Mouse (Mus musculus) hindbrain, embryonic 11.5 days (tissue): ENCODE data around the gene Ifitm1. TPM values are rescaled to one million over a fixed set of nuclear protein-coding genes. Genes with fewer than 3 reads are reported as not detected.
"Not testable (repeated sequence)": the region's sequence is repeated elsewhere in the genome, so short reads cannot be mapped to it uniquely, and the experiment has no call there.

Experiments
- ATAC-seq: fragments of 200-750 bp; cut with Nextera tagmentation; 2 replicates; pipeline ENCODE4 v1.8.0; 2017; ENCODE audit warnings: mild to moderate bottlenecking, moderate TSS enrichment, moderate library complexity; ENCODE audit not compliant: low FRiP score
- DNase-seq: peaks from one replicate; pipeline ENCODE4 v3.0.0-alpha.2; 2015; ENCODE audit warnings: low spot score
- H3K27ac ChIP-seq: fragments of 300-500 bp; sonication (generic); 2 replicates; pipeline ENCODE4 v1.5.1; 2014; ENCODE audit warnings: mild to moderate bottlenecking, low read depth, low read length
- H3K27me3 ChIP-seq: fragments of 300-500 bp; sonication (generic); 2 replicates; pipeline ENCODE4 v1.6.1; 2014; ENCODE audit warnings: mild to moderate bottlenecking, low read length, moderate library complexity, mixed read lengths; ENCODE audit not compliant: control insufficient read depth, insufficient read depth
- H3K36me3 ChIP-seq: fragments of 300-500 bp; sonication (generic); 2 replicates; pipeline ENCODE4 v1.6.1; 2014; ENCODE audit warnings: mild to moderate bottlenecking, low read length, moderate library complexity, mixed read lengths; ENCODE audit not compliant: control insufficient read depth, insufficient read depth
- H3K4me1 ChIP-seq: fragments of 300-500 bp; sonication (generic); replicated peaks from 2 replicates; pipeline ENCODE4 v1.6.1; 2014; ENCODE audit warnings: low read length, mixed read lengths; ENCODE audit not compliant: control insufficient read depth, insufficient read depth
- H3K4me2 ChIP-seq: fragments of 300-500 bp; sonication (generic); replicated peaks from 2 replicates; pipeline ENCODE4 v1.6.1; 2014; ENCODE audit warnings: mild to moderate bottlenecking, low read depth, low read length
- H3K4me3 ChIP-seq: fragments of 300-500 bp; sonication (generic); 2 replicates; pipeline ENCODE4 v1.5.1; 2014; ENCODE audit warnings: low read depth, low read length
- H3K9ac ChIP-seq: fragments of 300-500 bp; sonication (generic); 2 replicates; pipeline ENCODE4 v1.6.1; 2014; ENCODE audit warnings: low read depth, low read length
- H3K9me3 ChIP-seq: fragments of 300-500 bp; sonication (generic); 2 replicates; pipeline ENCODE4 v1.6.1; 2016; ENCODE audit warnings: low read length; ENCODE audit not compliant: control insufficient read depth
- WGBS: fragments of 180-500 bp; shearing (Covaris S2); extraction: QIAGEN DNeasy Blood & Tissue Kit; methylation state at CpG from one replicate; pipeline ENCODE4 v1.1.7; 2014; 5-methylcytosine and 5-hydroxymethylcytosine counted together
- polyA plus RNA-seq: library from polyadenylated mRNA; unstranded; fragments of >200 nt; fragmentation: Nextera tagmentation; extraction: Ambion mirVana; gene quantifications from 2 replicates; pipeline ENCODE4 v1.2.1, GENCODE M21; 2014

Gene Ifitm1
- polyA plus RNA-seq, 1 experiment from 2014 or later = 7.8 TPM

DNA sequence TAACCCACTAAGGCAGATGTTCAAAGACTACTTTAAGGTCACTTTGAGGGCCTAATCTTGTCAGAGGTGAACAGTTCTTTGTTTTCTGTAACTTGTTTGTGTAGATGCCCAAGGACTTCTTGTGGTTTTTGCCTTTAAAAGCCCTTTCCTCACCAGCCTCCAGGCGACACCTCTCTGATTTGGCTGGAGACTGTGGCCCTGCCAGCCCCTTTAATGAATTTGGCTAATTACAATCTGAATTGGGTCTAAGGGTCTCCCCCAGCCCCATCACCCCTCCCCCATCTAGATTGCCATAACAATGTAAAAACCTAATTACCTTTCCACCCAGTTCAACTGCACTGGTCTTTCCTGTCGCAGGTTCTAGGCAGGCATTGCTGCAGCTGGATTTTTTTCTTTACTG lies 4.3 kb upstream of the Ifitm1 start:
- H3K27ac ChIP-seq = no peak overlapping the region
- no peak overlapping the region for H3K4me3 ChIP-seq
- WGBS = 58% methylated on average over 2 of the region's 2 CpGs
- ATAC-seq (no peak), DNase-seq (no peak)
- H3K36me3 ChIP-seq = no peaks in the 10 kb centered on the region
- H3K9me3 ChIP-seq = no peaks in the 10 kb centered on the region
- H3K27me3 ChIP-seq = no peaks in the 10 kb centered on the region
- no peak overlapping the region for H3K4me2 ChIP-seq
- no peak overlapping the region for H3K9ac ChIP-seq
- H3K4me1 ChIP-seq = no peaks in the 10 kb centered on the region

DNA sequence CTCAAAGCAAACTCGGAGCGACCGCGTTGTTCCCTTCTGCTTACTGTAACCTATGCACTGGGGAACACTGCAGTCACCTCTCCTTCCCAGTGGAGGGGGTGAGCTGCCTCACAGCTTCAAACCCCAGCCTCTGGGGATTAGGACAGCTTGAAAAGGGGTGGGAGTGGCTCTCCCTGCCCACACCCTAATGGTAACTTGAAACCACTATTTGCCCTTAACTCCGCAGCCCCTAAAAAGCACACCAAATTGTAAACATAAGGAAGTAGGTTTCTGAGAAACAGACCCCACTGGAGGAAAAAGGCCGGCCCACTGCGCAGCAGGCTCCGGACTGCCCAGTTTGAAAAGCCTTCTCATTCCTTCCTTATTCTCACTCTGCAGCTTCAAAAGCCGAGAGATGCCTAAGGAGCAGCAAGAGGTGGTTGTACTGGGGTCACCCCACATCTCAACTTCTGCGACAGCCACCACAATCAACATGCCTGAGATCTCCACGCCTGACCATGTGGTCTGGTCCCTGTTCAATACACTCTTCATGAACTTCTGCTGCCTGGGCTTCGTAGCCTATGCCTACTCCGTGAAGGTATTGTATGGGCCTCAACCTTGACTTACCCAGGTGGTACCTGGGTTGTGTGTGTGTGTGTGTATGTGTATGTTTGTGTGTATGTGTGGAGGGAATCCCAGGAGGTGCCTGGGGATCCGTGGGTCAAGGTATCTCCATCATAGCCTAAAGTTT lies 1.0 kb downstream of the Ifitm1 start:
- H3K27ac ChIP-seq = no peak overlapping the region
- no peak overlapping the region for H3K4me2 ChIP-seq
- ATAC-seq (no peak), DNase-seq (no peak)
- H3K4me3 ChIP-seq = no peak overlapping the region
- no peak overlapping the region for H3K9ac ChIP-seq
- H3K36me3 ChIP-seq = no peaks in the 10 kb centered on the region
- no peaks in the 10 kb centered on the region for H3K9me3 ChIP-seq
- no peaks in the 10 kb centered on the region for H3K4me1 ChIP-seq
- 8% methylated on average over 14 of the region's 14 CpGs for WGBS
- H3K27me3 ChIP-seq = no peaks in the 10 kb centered on the region

DNA sequence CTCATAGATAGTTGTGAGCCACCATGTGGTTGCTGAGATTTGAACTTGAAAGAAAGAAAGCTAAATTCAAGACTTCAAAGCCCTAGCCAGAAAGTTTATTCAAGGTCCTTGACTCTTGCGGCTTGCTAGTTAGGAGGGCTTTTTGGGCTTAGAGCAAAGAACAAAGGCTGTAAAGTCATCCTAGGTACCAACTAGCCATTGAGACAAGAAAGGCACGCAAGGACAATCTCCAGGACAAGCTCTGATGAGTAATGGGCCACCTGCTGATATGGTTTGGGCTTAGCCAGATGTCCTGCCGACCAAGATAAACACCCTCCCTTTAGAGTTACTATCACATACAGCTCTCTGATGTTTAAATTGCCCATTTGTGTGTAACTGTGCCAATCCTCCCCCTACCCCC lies 1.7 kb downstream of the Ifitm1 start:
- H3K9me3 ChIP-seq, ATAC-seq, H3K4me3 ChIP-seq, H3K27me3 ChIP-seq, H3K27ac ChIP-seq, DNase-seq, H3K4me2 ChIP-seq, H3K9ac ChIP-seq, H3K4me1 ChIP-seq, H3K36me3 ChIP-seq: not testable (repeated sequence)
- WGBS = 11% methylated on average over 3 of the region's 3 CpGs

DNA sequence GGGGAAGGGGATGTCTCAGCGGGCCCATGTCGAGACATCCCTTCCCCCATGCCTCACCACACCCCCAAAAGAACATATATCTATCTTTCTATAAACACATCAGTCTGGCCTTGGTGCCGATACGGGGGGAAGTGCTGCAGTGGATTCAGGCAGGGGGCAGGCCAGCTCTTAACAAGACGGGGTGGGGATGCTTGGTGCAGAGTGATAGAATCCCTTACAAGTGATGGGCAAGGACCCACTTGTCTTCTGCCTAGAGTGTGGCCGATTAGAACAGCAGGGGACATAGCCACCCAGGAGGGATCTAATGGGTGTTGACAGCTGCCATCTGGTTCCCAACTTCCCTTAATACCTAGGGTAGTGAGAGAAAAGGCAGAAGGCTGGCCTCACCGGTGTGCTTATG lies 3.9 kb downstream of the Ifitm1 start:
- Histone ChIP-seq H3K9me3 (no peaks in the 10 kb centered on the region), H3K36me3 (no peaks in the 10 kb centered on the region), H3K4me1 (peaks cover 2% of the 10 kb centered on the region; the same call in 1 of the 2 replicates), H3K4me2 (no peak overlapping the region), H3K27me3 (no peaks in the 10 kb centered on the region), H3K9ac (no peak overlapping the region), H3K4me3 (no peak overlapping the region), H3K27ac (no peak overlapping the region)
- no peak for DNase-seq
- ATAC-seq = no peak
- WGBS = 50% methylated on average over 7 of the region's 7 CpGs

DNA sequence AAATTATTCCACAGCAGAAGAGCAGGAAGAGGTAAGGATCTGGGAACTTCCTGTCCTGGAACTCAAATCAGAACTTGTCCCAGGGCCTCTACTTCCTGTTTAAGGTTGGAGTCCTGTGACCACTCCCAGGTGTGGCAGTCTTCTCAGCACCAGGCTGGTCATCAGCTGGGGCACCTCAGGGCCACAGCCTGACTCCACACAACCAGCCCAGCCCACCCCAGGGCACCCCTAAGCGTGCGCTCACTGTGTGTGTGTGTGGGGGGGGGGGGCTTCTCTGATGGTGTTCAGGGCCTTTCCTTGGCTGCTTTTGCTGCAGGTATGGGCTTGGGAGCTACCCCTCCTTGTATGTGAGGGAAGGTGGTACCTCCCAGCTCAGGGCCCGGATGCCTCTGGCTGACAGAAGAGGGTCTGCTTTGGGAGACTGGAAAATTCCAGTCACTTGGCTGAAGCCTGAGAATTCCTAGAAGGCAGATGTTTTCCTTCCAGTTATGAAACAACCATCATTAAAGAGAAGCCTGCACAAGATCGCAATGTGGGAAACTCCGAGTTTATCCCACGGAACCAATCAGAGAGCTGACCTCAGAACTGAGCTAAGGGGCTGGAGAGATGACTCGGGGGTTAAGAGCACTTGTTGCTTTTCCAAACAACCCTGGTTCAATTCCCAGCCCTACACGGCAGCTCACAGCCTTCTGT lies 4.6 kb downstream of the Ifitm1 start:
- Histone ChIP-seq H3K27ac (no peak overlapping the region), H3K36me3 (no peaks in the 10 kb centered on the region), H3K9me3 (no peaks in the 10 kb centered on the region), H3K27me3 (no peaks in the 10 kb centered on the region), H3K4me3 (no peak overlapping the region), H3K4me1 (peaks cover 2% of the 10 kb centered on the region; the same call in 1 of the 2 replicates), H3K9ac (no peak overlapping the region), H3K4me2 (no peak overlapping the region)
- WGBS = 88% methylated on average over 8 of the region's 8 CpGs
- ATAC-seq = no peak
- no peak for DNase-seq

DNA sequence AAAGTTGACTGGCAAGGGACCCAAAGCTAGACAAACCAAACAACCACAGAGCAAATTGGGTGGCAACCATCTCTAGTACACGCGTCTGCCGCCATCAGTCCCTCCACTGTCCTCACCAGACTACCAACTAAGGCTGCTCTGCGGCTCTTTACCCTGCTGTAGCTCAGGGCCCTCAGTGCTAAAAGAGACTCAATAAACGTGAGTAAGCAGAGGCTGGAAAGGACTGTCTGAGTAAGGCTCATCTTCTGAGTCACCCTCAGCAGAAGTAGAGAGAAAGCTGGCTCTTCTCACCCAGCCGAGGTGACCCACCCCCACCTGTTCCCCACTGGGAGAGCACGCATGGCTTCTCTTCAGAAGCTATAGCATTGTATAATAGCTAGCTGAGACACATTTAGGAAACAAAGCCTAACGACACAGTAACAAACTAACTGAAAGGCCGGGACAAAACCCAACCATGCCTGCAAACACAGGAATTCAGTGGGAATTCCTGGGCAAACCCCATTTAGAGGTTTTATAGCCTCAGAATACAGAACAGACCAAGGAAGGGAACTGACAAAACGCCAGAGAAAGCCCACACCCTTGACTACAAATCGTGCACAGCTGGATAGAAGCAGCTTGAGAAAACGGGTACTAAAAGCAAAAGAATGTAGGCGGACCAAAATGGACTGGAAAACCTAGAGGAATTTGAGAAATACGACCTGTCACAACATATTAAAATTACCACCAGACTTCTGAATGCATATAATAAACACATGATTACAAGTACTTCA lies 6.6 kb downstream of the Ifitm1 start:
- Histone ChIP-seq H3K4me2 (no peak overlapping the region), H3K9me3 (no peaks in the 10 kb centered on the region), H3K36me3 (no peaks in the 10 kb centered on the region), H3K27ac (no peak overlapping the region), H3K4me3 (no peak overlapping the region), H3K9ac (no peak overlapping the region), H3K4me1 (peaks cover 2% of the 10 kb centered on the region; the same call in 1 of the 2 replicates), H3K27me3 (no peaks in the 10 kb centered on the region)
- DNase-seq (no peak), ATAC-seq (no peak)
- 13% methylated on average over 14 of the region's 14 CpGs for whole genome bisulfite sequencing

DNA sequence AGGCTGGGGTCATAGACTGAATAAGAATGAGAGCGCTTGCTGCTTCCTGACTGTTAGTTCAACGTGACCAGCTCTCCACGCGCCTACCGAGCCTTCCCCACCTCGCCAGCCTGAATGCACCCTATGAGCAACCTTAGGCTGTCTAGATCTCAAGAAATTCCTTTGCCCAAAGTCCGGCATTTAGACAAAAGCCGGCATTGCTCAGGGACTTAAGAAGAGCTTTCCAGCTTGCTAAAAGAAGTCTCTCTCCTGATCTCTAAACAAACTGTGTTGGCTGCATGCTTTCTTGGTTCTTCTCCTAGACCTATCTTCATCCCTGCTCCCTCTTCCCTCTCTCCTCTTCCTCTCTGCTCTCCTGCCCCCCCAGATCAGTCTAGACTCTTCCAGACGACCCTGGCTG lies 7.9 kb downstream of the Ifitm1 start:
- Histone ChIP-seq H3K4me1 (peaks cover 2% of the 10 kb centered on the region; the same call in 1 of the 2 replicates), H3K27me3 (no peaks in the 10 kb centered on the region), H3K36me3 (no peaks in the 10 kb centered on the region), H3K9me3 (no peaks in the 10 kb centered on the region), H3K4me3 (no peak overlapping the region), H3K27ac (no peak overlapping the region), H3K9ac (no peak overlapping the region), H3K4me2 (no peak overlapping the region)
- no peak for DNase-seq
- ATAC-seq = no peak
- 13% methylated on average over 9 of the region's 9 CpGs for WGBS

DNA sequence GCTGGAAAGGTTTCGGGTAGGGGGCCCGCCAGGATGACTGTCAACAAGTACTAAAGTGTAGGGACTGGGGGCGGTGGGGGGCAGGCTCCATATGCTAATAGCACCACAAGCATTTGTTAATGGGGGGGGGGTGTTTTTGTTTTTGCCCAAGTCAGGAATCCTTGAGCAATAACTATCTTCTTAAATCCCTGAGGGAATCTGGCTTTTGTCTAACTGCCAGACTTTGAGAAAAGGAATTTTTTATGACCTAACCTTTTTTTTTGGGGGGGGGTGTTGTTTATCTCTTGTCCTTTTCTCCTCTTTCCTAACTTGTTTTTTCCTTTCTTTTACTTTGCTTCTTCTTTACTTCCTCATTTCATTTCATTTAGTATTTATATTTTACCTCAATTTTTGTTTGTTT lies 8.4 kb downstream of the Ifitm1 start:
- no peak overlapping the region for H3K4me3 ChIP-seq
- ATAC-seq = no peak
- no peaks in the 10 kb centered on the region for H3K36me3 ChIP-seq
- no peak for DNase-seq
- WGBS = 27% methylated on average over 3 of the region's 3 CpGs
- no peak overlapping the region for H3K4me2 ChIP-seq
- no peak overlapping the region for H3K9ac ChIP-seq
- no peaks in the 10 kb centered on the region for H3K9me3 ChIP-seq
- no peaks in the 10 kb centered on the region for H3K27me3 ChIP-seq
- no peak overlapping the region for H3K27ac ChIP-seq
- H3K4me1 ChIP-seq = peaks cover 2% of the 10 kb centered on the region; the same call in 1 of the 2 replicates
